29 mouse cellular contexts compared by ENCODE assay signal in genomic region chr11:121390793-121391192, GRCm38 (mm10). TPM values are rescaled to one million over a fixed set of nuclear protein-coding genes. Genes with fewer than 3 reads are reported as not detected.
"Had no signal": no experiment of that assay in that cellular context is flagged by ENCODE, and none has a peak within 500 bp of the region (broad histone marks: within the 10 kb centered on the region; RNA-seq: fewer than 3 reads in every experiment).

No protein-coding gene starts in this region.

- ATAC-seq: hindbrain, postnatal 0 days; intestine, embryonic 16.5 days had no signal

- H3K9me3 ChIP-seq: heart, embryonic 10.5 days; heart, embryonic 12.5 days; hindbrain, embryonic 10.5 days; hindbrain, embryonic 13.5 days; hindbrain, embryonic 15.5 days; kidney, embryonic 15.5 days; limb, embryonic 10.5 days; limb, embryonic 12.5 days; liver, embryonic 13.5 days; liver, embryonic 15.5 days had no signal

- H3K4me3 ChIP-seq: gastrocnemius, adult 2 months; heart, embryonic 10.5 days; heart, embryonic 12.5 days; hindbrain, embryonic 10.5 days; hindbrain, embryonic 13.5 days; hindbrain, embryonic 15.5 days; kidney, embryonic 15.5 days; left cerebral cortex, adult 2 months; limb, embryonic 10.5 days; limb, embryonic 12.5 days; liver, embryonic 13.5 days; liver, embryonic 15.5 days had no signal

- H3K36me3 ChIP-seq: heart, embryonic 10.5 days; heart, embryonic 12.5 days; hindbrain, embryonic 10.5 days; hindbrain, embryonic 13.5 days; hindbrain, embryonic 15.5 days; kidney, embryonic 15.5 days; limb, embryonic 10.5 days; limb, embryonic 12.5 days; liver, embryonic 13.5 days; liver, embryonic 15.5 days had no signal

- H3K4me2 ChIP-seq: heart, embryonic 12.5 days; hindbrain, embryonic 13.5 days; hindbrain, embryonic 15.5 days; kidney, embryonic 15.5 days; limb, embryonic 12.5 days; liver, embryonic 11.5 days; liver, embryonic 13.5 days; liver, embryonic 15.5 days had no signal

- DNase-seq: gastrocnemius, adult 2 months; gastrocnemius, postnatal 10 days; gastrocnemius, postnatal 25 days; heart, adult 18-20 months; heart, postnatal 10 days; heart, postnatal 4 days; kidney, adult 11 months; kidney, adult 2 months; kidney, adult 9 months; kidney, postnatal 14 days; kidney, postnatal 36 days; layer of hippocampus, adult 9-11 months; liver; liver, embryonic 13.5 days had no signal

- H3K9ac ChIP-seq: heart, embryonic 12.5 days; hindbrain, embryonic 13.5 days; hindbrain, embryonic 15.5 days; kidney, embryonic 15.5 days; limb, embryonic 12.5 days; liver, embryonic 13.5 days; liver, embryonic 15.5 days had no signal

- H3K27me3 ChIP-seq: heart, embryonic 12.5 days; hindbrain, embryonic 15.5 days had no signal

- H3K27ac ChIP-seq: gastrocnemius, adult 2 months; heart, embryonic 10.5 days; hindbrain, embryonic 10.5 days; hindbrain, embryonic 13.5 days; hindbrain, embryonic 15.5 days; hindbrain, postnatal 0 days; kidney, embryonic 15.5 days; kidney, postnatal 0 days; left cerebral cortex, adult 2 months; limb, embryonic 10.5 days; limb, embryonic 12.5 days; liver, embryonic 13.5 days; liver, embryonic 15.5 days had no signal

RNA-seq across cellular contexts. Expression of gene Fn3k, which starts 43.9 kb away (rescaled TPM):
- total RNA-seq: granulocyte monocyte progenitor cell, adult 5-6 weeks had no signal
